Mouse (Mus musculus) intestine, postnatal 0 days (tissue): ENCODE measurements around the gene Ppt2. TPM values are rescaled to one million over a fixed set of nuclear protein-coding genes. Genes with fewer than 3 reads are reported as not detected.

ENCODE experiments used
- ATAC-seq: fragments of 200-750 bp; cut with Nextera tagmentation; 2 replicates; pipeline ENCODE4 v1.8.0; 2017; ENCODE audit warnings: mild to moderate bottlenecking, moderate TSS enrichment, moderate library complexity
- H3K27ac ChIP-seq: fragments of 300-500 bp; sonication (generic); 2 replicates; pipeline ENCODE4 v1.5.1; 2014; ENCODE audit warnings: mild to moderate bottlenecking, low read depth, low read length, moderate library complexity
- H3K27me3 ChIP-seq: fragments of 300-500 bp; sonication (generic); replicated peaks from 2 replicates; pipeline ENCODE4 v1.6.1; 2014; ENCODE audit warnings: low read length, mixed read lengths; ENCODE audit not compliant: control insufficient read depth, insufficient read depth
- H3K36me3 ChIP-seq: fragments of 300-500 bp; sonication (generic); 2 replicates; pipeline ENCODE4 v1.6.1; 2014; ENCODE audit warnings: mild to moderate bottlenecking, moderate library complexity; ENCODE audit not compliant: control insufficient read depth, insufficient read depth
- H3K4me1 ChIP-seq: fragments of 300-500 bp; sonication (generic); replicated peaks from 2 replicates; pipeline ENCODE4 v1.6.1; 2014; ENCODE audit warnings: antibody characterized with exemption, low read length, mixed read lengths; ENCODE audit not compliant: control insufficient read depth, insufficient read depth
- H3K4me2 ChIP-seq: fragments of 300-500 bp; sonication (generic); replicated peaks from 2 replicates; pipeline ENCODE4 v1.6.1; 2014; ENCODE audit warnings: low read depth, mild to moderate bottlenecking, moderate library complexity
- H3K4me3 ChIP-seq: fragments of 300-500 bp; sonication (generic); 2 replicates; pipeline ENCODE4 v1.5.1; 2014; ENCODE audit warnings: low read depth, low read length
- H3K9ac ChIP-seq: fragments of 300-500 bp; sonication (generic); 2 replicates; pipeline ENCODE4 v1.6.1; 2014; ENCODE audit warnings: mild to moderate bottlenecking, low read depth, low read length
- H3K9me3 ChIP-seq: fragments of 300-500 bp; sonication (generic); 2 replicates; pipeline ENCODE4 v1.6.1; 2016; ENCODE audit warnings: mixed run types; ENCODE audit not compliant: control insufficient read depth
- CTCF ChIP-seq: sonication (generic); IDR thresholded peaks from 2 replicates; pipeline ENCODE4 v1.5.1; 2016; ENCODE audit warnings: low read depth, mild to moderate bottlenecking, control low read depth, antibody characterized with exemption, moderate library complexity
- WGBS: fragments of 180-500 bp; shearing (Covaris S2); extraction: QIAGEN DNeasy Blood & Tissue Kit; methylation state at CpG from one replicate; pipeline ENCODE4 v1.1.7; 2014; 5-methylcytosine and 5-hydroxymethylcytosine counted together
- polyA plus RNA-seq: library from polyadenylated mRNA; unstranded; fragments of >200 nt; fragmentation: Nextera tagmentation; extraction: Ambion mirVana; gene quantifications from 2 replicates; pipeline ENCODE4 v1.2.1, GENCODE M21; 2015

Ppt2 gene
- polyA plus RNA-seq, 1 experiment from 2014 or later = 17.2 TPM

DNA sequence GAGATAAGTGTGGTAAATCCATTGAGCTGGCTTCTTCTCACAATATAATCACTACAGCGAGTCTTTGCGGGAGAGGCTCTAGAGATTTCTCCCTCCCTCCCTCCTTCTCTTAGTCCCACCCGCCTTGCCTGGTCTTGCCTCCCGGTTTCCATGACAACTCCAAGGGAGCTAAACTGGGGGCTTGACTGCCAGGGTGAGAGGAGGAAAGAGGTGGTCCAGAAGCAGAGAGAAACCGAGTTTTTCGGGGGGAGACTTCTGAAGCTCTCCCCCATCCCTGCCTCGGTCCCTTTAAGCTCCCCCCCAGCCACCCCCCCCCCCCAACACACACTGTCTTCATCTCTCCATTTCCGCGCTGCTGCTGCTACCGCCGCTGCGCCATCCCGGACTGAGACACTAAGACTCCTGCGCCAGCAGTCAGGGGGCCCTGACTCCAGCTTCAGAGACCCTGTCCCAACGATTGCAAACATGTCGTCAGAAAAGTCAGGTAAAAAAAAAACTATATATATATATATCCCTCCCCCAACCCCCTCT lies 976 bp upstream of the Ppt2 start, which contains the start of gene Prrt1:
TSS of gene Prrt1 (plus strand) at position 313 of the 531 bp plus-strand sequence.
- Histone ChIP-seq H3K4me2 (peak within 1 kb of the TSS; percentile 95), H3K9ac (peak within 1 kb of the TSS; percentile 65; the same call in 1 of the 2 replicates), H3K36me3 (no peaks in the 10 kb centered on the region), H3K9me3 (no peaks in the 10 kb centered on the region), H3K4me3 (peak within 1 kb of the TSS; percentile 66), H3K4me1 (peaks cover 9% of the 10 kb centered on the region), H3K27me3 (peaks cover 16% of the 10 kb centered on the region), H3K27ac (peak within 1 kb of the TSS; percentile 87; the same call in 1 of the 2 replicates)
- 28% methylated on average over 16 of the region's 16 CpGs for WGBS
- no peak for TF ChIP-seq CTCF
- no peak for ATAC-seq

DNA sequence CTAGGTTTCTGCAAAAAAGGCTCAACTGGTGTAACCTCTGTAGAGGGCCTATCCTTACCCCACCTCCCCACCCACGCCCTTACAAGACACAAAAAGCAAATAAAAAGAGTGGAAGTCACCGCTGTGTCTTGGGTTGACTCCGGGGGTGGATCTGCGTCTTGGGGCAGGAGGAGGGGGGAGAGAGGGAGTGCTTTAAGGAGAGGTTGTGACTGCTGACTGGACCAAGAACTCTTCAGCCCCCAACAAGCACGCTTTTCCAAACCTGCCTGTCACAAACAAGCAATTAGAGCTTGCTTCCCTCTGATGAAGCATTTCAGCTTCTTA lies 296 bp upstream of the Ppt2 start:
- Histone ChIP-seq H3K4me3 (peak overlapping the region; percentile 66; the same call in 1 of the 2 replicates), H3K27me3 (peaks cover 16% of the 10 kb centered on the region), H3K4me1 (peaks cover 9% of the 10 kb centered on the region), H3K9me3 (no peaks in the 10 kb centered on the region), H3K4me2 (peak overlapping the region; percentile 95), H3K36me3 (no peaks in the 10 kb centered on the region), H3K27ac (0 out of 2 replicates have a peak overlapping the region, but pooled peaks have one; percentile 87), H3K9ac (0 out of 2 replicates have a peak overlapping the region, but pooled peaks have one; percentile 65)
- 24% methylated on average over 5 of the region's 5 CpGs for WGBS
- TF ChIP-seq CTCF = no peak
- ATAC-seq = no peak

DNA sequence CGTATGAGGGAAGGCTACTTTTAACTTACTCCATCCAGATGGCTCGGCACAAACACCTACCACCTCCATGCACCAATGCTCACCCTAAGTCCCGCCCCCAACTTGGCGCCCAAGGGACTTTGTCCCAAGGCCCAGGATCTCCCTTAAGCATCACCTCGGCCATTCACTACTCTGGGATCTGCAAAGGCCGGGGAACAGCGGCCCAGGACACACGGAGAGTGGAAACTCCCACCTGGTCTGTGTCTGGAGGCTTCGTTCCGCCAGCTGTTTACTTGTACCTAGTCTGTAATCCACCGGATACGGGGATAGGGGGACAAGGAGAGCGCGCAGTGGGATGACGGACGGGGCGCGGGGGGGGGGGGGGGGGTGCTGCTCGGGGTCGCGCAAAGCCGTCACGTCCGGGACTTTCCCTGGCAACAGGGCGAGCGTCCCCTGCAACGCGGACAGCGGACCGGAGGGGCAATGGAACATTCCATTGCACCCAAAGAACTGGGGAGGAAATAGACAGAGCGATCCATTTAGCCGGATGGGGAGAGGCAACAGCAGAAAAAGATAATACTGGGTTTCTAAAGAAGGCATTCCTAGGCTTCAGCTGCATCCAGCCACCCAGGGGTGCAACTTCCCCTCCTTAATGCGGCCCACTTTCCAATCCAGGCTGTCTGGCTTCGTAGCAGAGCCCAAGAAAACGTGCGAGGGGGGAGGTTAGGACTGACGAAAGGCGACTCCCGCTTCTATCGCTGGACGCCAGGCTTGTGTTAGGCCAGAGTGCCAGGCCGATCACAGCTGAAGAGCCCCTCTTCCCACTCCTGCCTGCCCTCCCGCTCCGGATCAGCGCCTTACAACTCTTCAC lies 992 bp downstream of the Ppt2 start:
- Histone ChIP-seq H3K4me2 (peak overlapping the region; percentile 95), H3K9ac (peak overlapping the region; percentile 65), H3K27ac (peak overlapping the region; percentile 87), H3K36me3 (peaks cover 8% of the 10 kb centered on the region; the same call in 1 of the 2 replicates), H3K4me1 (peaks cover 9% of the 10 kb centered on the region), H3K9me3 (no peaks in the 10 kb centered on the region), H3K4me3 (peak overlapping the region; percentile 66), H3K27me3 (peaks cover 16% of the 10 kb centered on the region)
- no peak for TF ChIP-seq CTCF
- ATAC-seq = peak; percentile 66
- 1% methylated on average over 40 of the region's 45 CpGs for WGBS

DNA sequence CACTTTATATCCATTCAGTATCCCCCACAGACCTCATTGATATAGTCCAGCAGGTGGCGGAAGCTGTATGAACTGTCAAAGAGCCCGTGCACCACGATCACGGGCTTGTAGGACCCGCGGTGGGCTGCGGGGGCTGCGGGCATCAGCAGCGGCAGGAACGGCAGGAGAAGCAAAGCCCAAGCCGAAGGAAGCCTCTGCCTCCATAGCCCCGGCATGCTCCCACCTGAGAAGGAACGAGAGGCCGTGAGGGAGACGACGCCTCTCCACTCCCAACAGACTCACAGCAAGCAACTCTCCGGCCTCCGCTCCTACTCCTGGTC lies 1.6 kb downstream of the Ppt2 start:
- no peak for ATAC-seq
- Histone ChIP-seq H3K4me1 (peaks cover 9% of the 10 kb centered on the region), H3K9me3 (no peaks in the 10 kb centered on the region), H3K4me3 (peak overlapping the region; percentile 66), H3K4me2 (peak overlapping the region; percentile 95), H3K27me3 (peaks cover 16% of the 10 kb centered on the region), H3K9ac (peak overlapping the region; percentile 65), H3K36me3 (peaks cover 14% of the 10 kb centered on the region), H3K27ac (peak overlapping the region; percentile 87)
- 1% methylated on average over 15 of the region's 18 CpGs for WGBS
- peak; percentile 77 for TF ChIP-seq CTCF

- Histone ChIP-seq H3K36me3 (peaks cover 18% of the 10 kb centered on the region), H3K27me3 (peaks cover 11% of the 10 kb centered on the region), H3K4me3 (peak overlapping the region; percentile 66), H3K9me3 (no peaks in the 10 kb centered on the region), H3K27ac (peak overlapping the region; percentile 87), H3K4me2 (peak overlapping the region; percentile 95), H3K9ac (peak overlapping the region; percentile 65), H3K4me1 (peaks cover 5% of the 10 kb centered on the region)
- no peak for ATAC-seq
- WGBS = 52% methylated on average over 16 of the region's 16 CpGs
- no peak for TF ChIP-seq CTCF
Measured at GRCm38 (mm10) chr17:34626062-34626772, 2.1 kb downstream of the Ppt2 start.

GRCm38 (mm10) chr17:34624981-34625380 lies 3.3 kb downstream of the Ppt2 start:
- Histone ChIP-seq H3K4me3 (no peak overlapping the region), H3K9me3 (no peaks in the 10 kb centered on the region), H3K4me1 (peaks cover 2% of the 10 kb centered on the region; the same call in 1 of the 2 replicates), H3K9ac (no peak overlapping the region), H3K36me3 (peaks cover 31% of the 10 kb centered on the region), H3K27me3 (peaks cover 3% of the 10 kb centered on the region; the same call in 1 of the 2 replicates), H3K4me2 (no peak overlapping the region), H3K27ac (no peak overlapping the region)
- WGBS = 96% methylated on average over 3 of the region's 3 CpGs
- TF ChIP-seq CTCF = no peak
- no peak for ATAC-seq
